Mouse (Mus musculus): ENCODE data around the gene Hnrnpab. TPM values are rescaled to one million over a fixed set of nuclear protein-coding genes. Genes with fewer than 3 reads are reported as not detected.
"Not testable (repeated sequence)": the region's sequence is repeated elsewhere in the genome, so short reads cannot be mapped to it uniquely, and the experiment has no call there.

The Hnrnpab gene
- polyA plus RNA-seq, 1 experiment from 2014 or later, result 874 TPM

- not testable (repeated sequence) for H3K36me3 ChIP-seq (replicated peaks); H3K27me3 ChIP-seq; H3K27ac ChIP-seq; H3K9ac ChIP-seq; ATAC-seq (ENCODE audit: low FRiP score); H3K9me3 ChIP-seq; H3K4me3 ChIP-seq (replicated peaks)
- peak overlapping the region; percentile 57; the same call in 1 of the 2 replicates for H3K4me2 ChIP-seq
- WGBS, result 87% methylated on average over 7 of the region's 7 CpGs
- peaks cover 22% of the 10 kb centered on the region for H3K4me1 ChIP-seq
These were observed 9.5 kb upstream of the Hnrnpab start for GRCm38 (mm10) chr11:51616113-51616512.

- 4% methylated on average over 14 of the region's 14 CpGs for WGBS
- peak overlapping the region; percentile 62 for H3K9ac ChIP-seq
- H3K27me3 ChIP-seq, result peaks cover 7% of the 10 kb centered on the region; the same call in 1 of the 2 replicates
- H3K36me3 ChIP-seq (replicated peaks), result no peaks in the 10 kb centered on the region
- 0 out of 2 replicates have a peak, but pooled peaks have one; percentile 42 for ATAC-seq (ENCODE audit: low FRiP score)
- peaks cover 17% of the 10 kb centered on the region for H3K4me1 ChIP-seq
- H3K9me3 ChIP-seq, result no peaks in the 10 kb centered on the region
- H3K27ac ChIP-seq, result 0 out of 2 replicates have a peak overlapping the region, but pooled peaks have one; percentile 31
- H3K4me2 ChIP-seq, result peak overlapping the region; percentile 57
- peak overlapping the region; percentile 29 for H3K4me3 ChIP-seq (replicated peaks)
These were observed 9.0 kb upstream of the Hnrnpab start for GRCm38 (mm10) chr11:51615601-51616000.

GRCm38 (mm10) chr11:51615129-51615528 is 8.5 kb upstream of the Hnrnpab start:
- H3K27ac ChIP-seq, result no peak overlapping the region
- ATAC-seq (ENCODE audit: low FRiP score), result no peak
- no peaks in the 10 kb centered on the region for H3K36me3 ChIP-seq (replicated peaks)
- peaks cover 7% of the 10 kb centered on the region; the same call in 1 of the 2 replicates for H3K27me3 ChIP-seq
- H3K4me2 ChIP-seq, result peak overlapping the region; percentile 57
- 57% methylated on average over 7 of the region's 7 CpGs for WGBS
- H3K4me1 ChIP-seq, result peaks cover 12% of the 10 kb centered on the region
- peak overlapping the region; percentile 62 for H3K9ac ChIP-seq
- H3K4me3 ChIP-seq (replicated peaks), result peak overlapping the region; percentile 29
- H3K9me3 ChIP-seq, result no peaks in the 10 kb centered on the region

- no peak overlapping the region for H3K9ac ChIP-seq
- WGBS, result 80% methylated on average over 8 of the region's 8 CpGs
- H3K9me3 ChIP-seq, result no peaks in the 10 kb centered on the region
- no peak overlapping the region for H3K4me2 ChIP-seq
- H3K27ac ChIP-seq, result no peak overlapping the region
- no peak for ATAC-seq (ENCODE audit: low FRiP score)
- no peak overlapping the region for H3K4me3 ChIP-seq (replicated peaks)
- no peaks in the 10 kb centered on the region for H3K36me3 ChIP-seq (replicated peaks)
- peaks cover 10% of the 10 kb centered on the region for H3K4me1 ChIP-seq
- peaks cover 7% of the 10 kb centered on the region; the same call in 1 of the 2 replicates for H3K27me3 ChIP-seq
These were observed 7.6 kb upstream of the Hnrnpab start for GRCm38 (mm10) chr11:51614256-51614655.

GRCm38 (mm10) chr11:51609940-51610339 is 3.3 kb upstream of the Hnrnpab start:
- H3K27ac ChIP-seq; H3K9ac ChIP-seq; H3K36me3 ChIP-seq (replicated peaks); H3K27me3 ChIP-seq; ATAC-seq (ENCODE audit: low FRiP score); H3K4me3 ChIP-seq (replicated peaks); H3K4me2 ChIP-seq; H3K4me1 ChIP-seq; H3K9me3 ChIP-seq: not testable (repeated sequence)
- 89% methylated on average over 5 of the region's 5 CpGs for WGBS

- H3K36me3 ChIP-seq (replicated peaks), result peaks cover 8% of the 10 kb centered on the region
- no peak for ATAC-seq (ENCODE audit: low FRiP score)
- H3K9ac ChIP-seq, result no peak overlapping the region
- peaks cover 15% of the 10 kb centered on the region for H3K4me1 ChIP-seq
- H3K4me3 ChIP-seq (replicated peaks), result no peak overlapping the region
- H3K9me3 ChIP-seq, result no peaks in the 10 kb centered on the region
- WGBS, result 86% methylated on average over 3 of the region's 3 CpGs
- no peak overlapping the region for H3K4me2 ChIP-seq
- H3K27me3 ChIP-seq, result peaks cover 3% of the 10 kb centered on the region; the same call in 1 of the 2 replicates
- H3K27ac ChIP-seq, result no peak overlapping the region
These were observed 2.7 kb upstream of the Hnrnpab start for GRCm38 (mm10) chr11:51609266-51609909.

GRCm38 (mm10) chr11:51607096-51607738 is 570 bp upstream of the Hnrnpab start:
- Histone ChIP-seq H3K36me3 (replicated peaks) (peaks cover 30% of the 10 kb centered on the region), H3K9me3 (no peaks in the 10 kb centered on the region), H3K4me1 (peaks cover 36% of the 10 kb centered on the region), H3K4me3 (replicated peaks) (peak overlapping the region; percentile 99), H3K9ac (peak overlapping the region; percentile 100), H3K4me2 (peak overlapping the region; percentile 75), H3K27ac (peak overlapping the region; percentile 98), H3K27me3 (no peaks in the 10 kb centered on the region)
- peak; percentile 70; the same call in 1 of the 2 replicates for ATAC-seq (ENCODE audit: low FRiP score)
- 11% methylated on average over 15 of the region's 15 CpGs for WGBS

GRCm38 (mm10) chr11:51605602-51606446 is 823 bp downstream of the Hnrnpab start:
- Histone ChIP-seq H3K36me3 (replicated peaks) (peaks cover 44% of the 10 kb centered on the region), H3K27ac (peak overlapping the region; percentile 98), H3K4me1 (peaks cover 44% of the 10 kb centered on the region), H3K4me3 (replicated peaks) (peak overlapping the region; percentile 99), H3K4me2 (peak overlapping the region; percentile 78), H3K9me3 (no peaks in the 10 kb centered on the region), H3K9ac (peak overlapping the region; percentile 100), H3K27me3 (no peaks in the 10 kb centered on the region)
- ATAC-seq (ENCODE audit: low FRiP score), result peak; percentile 71
- under 1% methylated on average over 75 of the region's 81 CpGs for WGBS

GRCm38 (mm10) chr11:51602253-51602652 is 4.4 kb downstream of the Hnrnpab start:
- peaks cover 80% of the 10 kb centered on the region for H3K36me3 ChIP-seq (replicated peaks)
- ATAC-seq (ENCODE audit: low FRiP score), result no peak
- peak overlapping the region; percentile 2; the same call in 1 of the 2 replicates for H3K4me3 ChIP-seq (replicated peaks)
- H3K4me2 ChIP-seq, result no peak overlapping the region
- WGBS, result 93% methylated on average over 3 of the region's 3 CpGs
- H3K9me3 ChIP-seq, result no peaks in the 10 kb centered on the region
- peaks cover 44% of the 10 kb centered on the region for H3K4me1 ChIP-seq
- no peak overlapping the region for H3K9ac ChIP-seq
- H3K27ac ChIP-seq, result no peak overlapping the region
- no peaks in the 10 kb centered on the region for H3K27me3 ChIP-seq

- H3K9ac ChIP-seq, result no peak overlapping the region
- peaks cover 99% of the 10 kb centered on the region for H3K36me3 ChIP-seq (replicated peaks)
- no peak overlapping the region for H3K27ac ChIP-seq
- WGBS, result 87% methylated on average over 2 of the region's 2 CpGs
- no peak overlapping the region for H3K4me2 ChIP-seq
- H3K4me3 ChIP-seq (replicated peaks), result no peak overlapping the region
- no peaks in the 10 kb centered on the region for H3K27me3 ChIP-seq
- ATAC-seq (ENCODE audit: low FRiP score), result no peak
- no peaks in the 10 kb centered on the region for H3K9me3 ChIP-seq
- peaks cover 16% of the 10 kb centered on the region for H3K4me1 ChIP-seq
These were observed 9.1 kb downstream of the Hnrnpab start for GRCm38 (mm10) chr11:51597553-51597952.

GRCm38 (mm10) chr11:51595459-51596083 is 11.1 kb downstream of the Hnrnpab start:
- no peaks in the 10 kb centered on the region for H3K27me3 ChIP-seq
- no peak overlapping the region for H3K4me2 ChIP-seq
- H3K4me3 ChIP-seq (replicated peaks), result no peak overlapping the region
- WGBS, result 94% methylated on average over 1 of the region's 1 CpGs
- no peak for ATAC-seq (ENCODE audit: low FRiP score)
- no peak overlapping the region for H3K27ac ChIP-seq
- peaks cover 4% of the 10 kb centered on the region; the same call in 1 of the 2 replicates for H3K4me1 ChIP-seq
- H3K9me3 ChIP-seq, result no peaks in the 10 kb centered on the region
- H3K36me3 ChIP-seq (replicated peaks), result peaks cover 99% of the 10 kb centered on the region
- H3K9ac ChIP-seq, result no peak overlapping the region
